Mouse (Mus musculus) lung, embryonic 16.5 days (tissue): ENCODE results near the gene St8sia6. TPM values are rescaled to one million over a fixed set of nuclear protein-coding genes. Genes with fewer than 3 reads are reported as not detected.

Experiments
- ATAC-seq: fragments of 200-750 bp; cut with Nextera tagmentation; 2 replicates; pipeline ENCODE4 v1.8.0; 2017; ENCODE audit warnings: low read depth, mild to moderate bottlenecking, moderate library complexity
- H3K27ac ChIP-seq: fragments of 300-500 bp; sonication (generic); 2 replicates; pipeline ENCODE4 v1.5.1; 2014; ENCODE audit warnings: mild to moderate bottlenecking, control low read depth, low read length
- H3K27me3 ChIP-seq: fragments of 300-500 bp; sonication (generic); 2 replicates; pipeline ENCODE4 v1.6.1; 2014; ENCODE audit warnings: low read depth, low read length, mixed read lengths; ENCODE audit not compliant: control insufficient read depth, insufficient read depth
- H3K36me3 ChIP-seq: fragments of 300-500 bp; sonication (generic); 2 replicates; pipeline ENCODE4 v1.6.1; 2014; ENCODE audit warnings: low read length; ENCODE audit not compliant: control insufficient read depth, insufficient read depth
- H3K4me1 ChIP-seq: fragments of 300-500 bp; sonication (generic); replicated peaks from 2 replicates; pipeline ENCODE4 v1.6.1; 2014; ENCODE audit warnings: low read length, mixed read lengths; ENCODE audit not compliant: control insufficient read depth, insufficient read depth
- H3K4me2 ChIP-seq: fragments of 300-500 bp; sonication (generic); 2 replicates; pipeline ENCODE4 v1.6.1; 2014; ENCODE audit warnings: low read depth, low read length, control low read depth
- H3K4me3 ChIP-seq: fragments of 300-500 bp; sonication (generic); 2 replicates; pipeline ENCODE4 v1.5.1; 2014; ENCODE audit warnings: mild to moderate bottlenecking, low read length, control low read depth
- H3K9ac ChIP-seq: fragments of 300-500 bp; sonication (generic); 2 replicates; pipeline ENCODE4 v1.6.1; 2014; ENCODE audit warnings: low read length, control low read depth
- H3K9me3 ChIP-seq: fragments of 300-500 bp; sonication (generic); 2 replicates; pipeline ENCODE4 v1.6.1; 2016; ENCODE audit warnings: low read length; ENCODE audit not compliant: control insufficient read depth
- WGBS: fragments of 180-500 bp; shearing (Covaris S2); extraction: QIAGEN DNeasy Blood & Tissue Kit; methylation state at CpG from one replicate; pipeline ENCODE4 v1.1.7; 2014; 5-methylcytosine and 5-hydroxymethylcytosine counted together
- polyA plus RNA-seq: library from polyadenylated mRNA; unstranded; fragments of >200 nt; fragmentation: Nextera tagmentation; extraction: Ambion mirVana; gene quantifications from 2 replicates; pipeline ENCODE4 v1.2.1, GENCODE M21; 2015

Gene St8sia6
- polyA plus RNA-seq, 1 experiment from 2014 or later: 0.78 TPM

DNA sequence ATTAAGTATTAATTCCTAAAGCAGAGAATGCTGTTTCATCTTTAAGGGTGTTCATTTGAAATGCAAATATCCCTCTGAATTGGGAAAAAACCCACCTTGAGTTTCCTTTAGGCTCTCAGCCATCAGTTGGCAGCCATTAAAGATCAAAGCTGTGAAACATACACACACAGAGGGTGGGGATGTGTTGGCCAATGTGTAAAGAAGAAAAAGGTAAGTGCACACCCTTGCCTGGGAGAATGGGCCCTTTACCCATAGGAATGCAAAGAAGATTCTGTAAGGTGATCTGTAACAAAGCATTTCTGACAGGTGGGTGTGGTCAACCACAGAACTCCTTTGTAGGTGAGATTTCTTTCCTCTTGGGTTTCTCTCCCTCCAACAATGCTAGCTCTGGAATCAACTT lies 96.3 kb downstream of the St8sia6 start:
- Histone ChIP-seq H3K9me3 (no peaks in the 10 kb centered on the region), H3K4me2 (no peak overlapping the region), H3K27ac (no peak overlapping the region), H3K36me3 (no peaks in the 10 kb centered on the region), H3K4me1 (no peaks in the 10 kb centered on the region), H3K27me3 (no peaks in the 10 kb centered on the region), H3K4me3 (no peak overlapping the region), H3K9ac (no peak overlapping the region)
- ATAC-seq: no peak

DNA sequence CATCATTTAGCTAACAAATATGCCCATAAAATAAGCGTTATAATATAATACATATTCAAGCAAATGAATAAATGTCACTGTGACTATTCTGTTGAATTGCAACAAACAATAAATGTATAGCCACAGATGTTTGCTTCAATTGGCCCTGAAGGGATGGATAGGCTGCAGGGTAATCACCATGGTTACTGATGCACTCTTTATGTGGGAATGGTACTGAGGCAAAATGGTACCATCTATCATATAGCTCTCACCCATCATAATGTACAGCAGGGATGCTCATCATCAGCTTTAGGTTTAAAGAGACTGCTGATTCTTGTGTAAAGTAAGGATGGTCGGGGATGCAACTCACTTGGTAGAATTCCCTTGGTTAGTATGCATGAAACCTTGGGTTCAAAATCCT lies 99.4 kb downstream of the St8sia6 start:
- no peak overlapping the region for H3K4me2 ChIP-seq
- no peaks in the 10 kb centered on the region for H3K36me3 ChIP-seq
- no peak overlapping the region for H3K27ac ChIP-seq
- no peak overlapping the region for H3K4me3 ChIP-seq
- H3K27me3 ChIP-seq: no peaks in the 10 kb centered on the region
- no peak for ATAC-seq
- H3K9ac ChIP-seq: no peak overlapping the region
- H3K9me3 ChIP-seq: no peaks in the 10 kb centered on the region
- H3K4me1 ChIP-seq: no peaks in the 10 kb centered on the region
- 60% methylated on average over 2 of the region's 2 CpGs for WGBS

DNA sequence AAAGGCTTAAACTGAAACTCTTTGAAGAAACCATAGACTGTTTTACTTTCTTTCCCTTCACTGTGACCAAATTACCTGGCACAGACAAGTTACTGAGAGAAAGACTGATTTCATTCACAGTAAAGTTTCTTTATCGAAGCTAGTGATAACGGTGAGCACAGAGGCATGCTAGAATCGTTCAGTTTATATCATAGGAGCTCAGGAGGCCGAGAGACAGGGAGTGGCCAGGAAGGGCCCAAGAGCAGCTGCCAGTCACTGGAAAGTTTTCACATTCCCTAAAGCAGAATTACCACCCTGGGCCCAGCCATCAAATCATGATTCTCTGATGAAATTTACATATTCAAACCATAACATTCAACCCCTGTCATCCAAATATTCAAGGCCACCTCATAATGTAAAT lies 109.5 kb downstream of the St8sia6 start:
- Histone ChIP-seq H3K4me2 (no peak overlapping the region), H3K36me3 (no peaks in the 10 kb centered on the region), H3K4me3 (no peak overlapping the region), H3K4me1 (no peaks in the 10 kb centered on the region), H3K27me3 (no peaks in the 10 kb centered on the region), H3K27ac (no peak overlapping the region), H3K9ac (no peak overlapping the region), H3K9me3 (no peaks in the 10 kb centered on the region)
- WGBS: 42% methylated on average over 4 of the region's 4 CpGs
- ATAC-seq: no peak

DNA sequence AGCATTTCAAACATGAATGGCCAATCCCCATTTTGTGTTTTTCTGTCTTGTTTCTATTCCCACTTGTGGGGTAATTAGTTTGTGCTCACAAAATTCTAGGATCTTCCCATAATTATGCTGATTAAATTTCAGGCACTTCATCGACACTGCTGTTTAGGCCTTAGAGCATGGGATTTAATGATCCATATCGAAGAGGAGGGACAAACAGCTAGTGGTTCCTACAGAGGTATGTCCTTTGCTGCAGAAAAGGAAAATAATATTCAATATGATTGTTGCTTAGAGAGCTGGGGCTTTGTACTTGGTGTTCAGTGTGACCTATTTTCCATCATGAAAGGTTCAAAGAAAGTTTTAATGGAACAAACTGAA lies 110.7 kb downstream of the St8sia6 start:
- H3K9ac ChIP-seq: no peak overlapping the region
- H3K4me1 ChIP-seq: no peaks in the 10 kb centered on the region
- ATAC-seq: no peak
- no peaks in the 10 kb centered on the region for H3K36me3 ChIP-seq
- H3K27ac ChIP-seq: no peak overlapping the region
- 87% methylated on average over 2 of the region's 2 CpGs for WGBS
- no peak overlapping the region for H3K4me3 ChIP-seq
- no peak overlapping the region for H3K4me2 ChIP-seq
- no peaks in the 10 kb centered on the region for H3K27me3 ChIP-seq
- H3K9me3 ChIP-seq: no peaks in the 10 kb centered on the region

DNA sequence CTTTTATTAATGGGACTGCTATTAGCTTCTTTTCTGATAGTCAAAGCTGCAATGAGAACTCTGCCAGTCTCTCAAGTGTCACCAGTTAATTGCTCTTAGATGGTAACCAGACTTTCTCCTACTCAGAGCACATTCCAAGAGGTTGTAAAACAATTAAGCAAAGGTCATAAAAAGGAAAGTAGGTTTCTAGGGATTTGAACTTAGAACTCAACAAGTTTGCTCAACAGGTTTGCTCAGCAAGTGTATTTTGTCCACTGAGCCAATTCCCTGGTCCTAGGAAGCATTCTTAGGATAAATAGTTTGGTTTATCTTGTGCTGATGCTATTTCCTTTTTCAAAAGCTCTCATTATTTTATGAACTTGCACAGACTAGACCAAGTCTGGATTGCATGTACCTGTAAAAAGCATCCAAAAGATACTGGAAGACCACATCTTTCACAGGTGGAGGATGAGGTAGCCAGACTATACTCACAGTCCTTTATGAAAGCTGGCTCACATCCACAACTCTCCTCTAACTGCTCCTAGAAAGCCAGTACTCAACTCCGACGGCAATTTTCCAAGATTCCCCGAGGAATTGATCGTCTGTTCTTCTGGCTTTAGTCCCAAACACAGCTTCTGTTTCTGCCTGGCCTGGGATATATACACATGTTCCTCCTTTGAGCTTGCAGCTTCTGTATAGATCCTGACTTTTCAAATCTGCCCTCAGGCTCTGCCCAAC lies 111.2 kb downstream of the St8sia6 start:
- H3K4me3 ChIP-seq: no peak overlapping the region
- no peaks in the 10 kb centered on the region for H3K4me1 ChIP-seq
- H3K36me3 ChIP-seq: no peaks in the 10 kb centered on the region
- no peak for ATAC-seq
- no peaks in the 10 kb centered on the region for H3K27me3 ChIP-seq
- no peak overlapping the region for H3K9ac ChIP-seq
- H3K4me2 ChIP-seq: no peak overlapping the region
- 52% methylated on average over 4 of the region's 4 CpGs for WGBS
- H3K27ac ChIP-seq: no peak overlapping the region
- no peaks in the 10 kb centered on the region for H3K9me3 ChIP-seq

DNA sequence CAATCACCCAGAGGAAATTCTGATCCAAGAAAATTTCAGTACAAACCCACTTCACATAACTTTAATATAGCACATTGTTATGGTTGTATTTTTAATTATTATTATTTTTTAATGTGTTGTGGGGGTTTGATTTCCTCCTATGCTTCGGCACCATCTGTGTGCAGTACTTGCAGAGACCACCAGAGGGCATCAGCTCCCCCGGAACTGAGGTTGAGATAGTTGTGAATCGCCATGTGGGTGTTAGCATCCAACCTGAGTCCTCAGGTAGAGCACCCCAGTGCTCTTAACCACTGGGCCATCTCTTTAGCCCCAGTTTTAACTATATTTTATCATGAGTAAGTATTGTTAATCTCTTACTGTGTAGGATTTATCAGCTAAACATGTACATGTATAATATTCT lies 120.9 kb downstream of the St8sia6 start:
- 67% methylated on average over 3 of the region's 3 CpGs for WGBS
- Histone ChIP-seq H3K4me2 (no peak overlapping the region), H3K9me3 (no peaks in the 10 kb centered on the region), H3K27ac (no peak overlapping the region), H3K27me3 (no peaks in the 10 kb centered on the region), H3K36me3 (no peaks in the 10 kb centered on the region), H3K4me3 (no peak overlapping the region), H3K9ac (no peak overlapping the region), H3K4me1 (no peaks in the 10 kb centered on the region)
- no peak for ATAC-seq

DNA sequence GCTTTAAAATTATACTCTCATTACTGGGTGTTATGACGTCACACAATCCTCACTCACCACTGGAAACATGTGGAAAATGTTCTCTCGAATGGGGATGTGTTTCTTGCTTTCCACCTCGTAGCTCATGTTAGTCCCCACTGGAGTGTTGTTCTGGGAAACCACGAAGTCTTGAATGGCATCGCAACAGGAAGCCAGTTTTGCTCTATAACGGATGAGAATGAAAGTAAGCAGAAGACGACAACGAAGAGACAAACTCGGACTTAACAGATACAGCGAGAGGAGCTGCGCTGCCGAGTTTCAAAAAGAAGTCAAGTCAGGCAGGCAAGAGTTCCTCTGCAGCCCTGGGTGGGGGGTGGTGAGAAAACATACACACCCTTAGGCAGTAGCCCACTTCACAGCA lies 121.4 kb downstream of the St8sia6 start:
- no peak overlapping the region for H3K4me2 ChIP-seq
- H3K4me3 ChIP-seq: no peak overlapping the region
- no peaks in the 10 kb centered on the region for H3K9me3 ChIP-seq
- no peaks in the 10 kb centered on the region for H3K36me3 ChIP-seq
- H3K9ac ChIP-seq: no peak overlapping the region
- whole genome bisulfite sequencing: 80% methylated on average over 12 of the region's 12 CpGs
- no peaks in the 10 kb centered on the region for H3K4me1 ChIP-seq
- no peak for ATAC-seq
- H3K27me3 ChIP-seq: no peaks in the 10 kb centered on the region
- H3K27ac ChIP-seq: no peak overlapping the region

DNA sequence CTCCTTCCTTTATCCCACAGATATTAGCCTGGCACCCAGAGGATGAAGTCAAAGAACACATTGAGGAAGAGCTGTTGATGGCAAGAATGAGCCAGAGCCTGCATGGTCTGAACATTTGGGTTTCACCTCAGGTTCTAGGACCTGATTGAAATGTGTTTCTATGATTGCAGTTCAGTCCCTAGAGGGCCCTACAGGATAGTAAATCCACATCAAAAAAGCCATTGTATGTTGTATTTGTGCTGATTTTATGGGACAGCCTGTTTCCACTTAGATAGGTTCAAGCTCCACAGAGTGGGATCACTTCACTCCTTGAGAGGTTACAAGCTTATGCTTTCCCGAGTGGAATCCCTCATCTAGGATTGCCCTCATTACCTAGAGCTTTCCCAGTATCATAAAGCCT lies 159.0 kb downstream of the St8sia6 start:
- Histone ChIP-seq H3K27ac (no peak overlapping the region), H3K36me3 (no peaks in the 10 kb centered on the region), H3K4me1 (no peaks in the 10 kb centered on the region), H3K27me3 (no peaks in the 10 kb centered on the region), H3K9ac (no peak overlapping the region), H3K4me3 (no peak overlapping the region), H3K4me2 (no peak overlapping the region), H3K9me3 (no peaks in the 10 kb centered on the region)
- ATAC-seq: no peak
- whole genome bisulfite sequencing: 59% methylated on average over 1 of the region's 1 CpGs

- H3K27ac ChIP-seq: no peak overlapping the region
- H3K4me3 ChIP-seq: no peak overlapping the region
- H3K36me3 ChIP-seq: no peaks in the 10 kb centered on the region
- H3K9me3 ChIP-seq: no peaks in the 10 kb centered on the region
- 80% methylated on average over 7 of the region's 7 CpGs for WGBS
- H3K27me3 ChIP-seq: no peaks in the 10 kb centered on the region
- no peak overlapping the region for H3K9ac ChIP-seq
- H3K4me1 ChIP-seq: no peaks in the 10 kb centered on the region
- ATAC-seq: no peak
- no peak overlapping the region for H3K4me2 ChIP-seq
Measured at GRCm38 (mm10) chr2:13630136-13630832, 163.6 kb downstream of the St8sia6 start.
